Mouse (Mus musculus): Measurements from ENCODE around the gene Skint2.

The Skint2 gene

GRCm38 (mm10) chr4:112556894-112557293, at the start of gene Skint2:
TSS of gene Skint2 (plus strand) at chr4:112557194.
- in situ Hi-C loops (cut with MboI; ENCODE audit: low sequenced_read_pairs), result no loop called here

Data from CH12F3 (cell line).